Mouse (Mus musculus): ENCODE results near the gene Cdc26.

The Cdc26 gene

GRCm38 (mm10) chr4:62360805-62361455 lies 47.5 kb downstream of the Cdc26 start:
- DNase-seq: no peak

DNA sequence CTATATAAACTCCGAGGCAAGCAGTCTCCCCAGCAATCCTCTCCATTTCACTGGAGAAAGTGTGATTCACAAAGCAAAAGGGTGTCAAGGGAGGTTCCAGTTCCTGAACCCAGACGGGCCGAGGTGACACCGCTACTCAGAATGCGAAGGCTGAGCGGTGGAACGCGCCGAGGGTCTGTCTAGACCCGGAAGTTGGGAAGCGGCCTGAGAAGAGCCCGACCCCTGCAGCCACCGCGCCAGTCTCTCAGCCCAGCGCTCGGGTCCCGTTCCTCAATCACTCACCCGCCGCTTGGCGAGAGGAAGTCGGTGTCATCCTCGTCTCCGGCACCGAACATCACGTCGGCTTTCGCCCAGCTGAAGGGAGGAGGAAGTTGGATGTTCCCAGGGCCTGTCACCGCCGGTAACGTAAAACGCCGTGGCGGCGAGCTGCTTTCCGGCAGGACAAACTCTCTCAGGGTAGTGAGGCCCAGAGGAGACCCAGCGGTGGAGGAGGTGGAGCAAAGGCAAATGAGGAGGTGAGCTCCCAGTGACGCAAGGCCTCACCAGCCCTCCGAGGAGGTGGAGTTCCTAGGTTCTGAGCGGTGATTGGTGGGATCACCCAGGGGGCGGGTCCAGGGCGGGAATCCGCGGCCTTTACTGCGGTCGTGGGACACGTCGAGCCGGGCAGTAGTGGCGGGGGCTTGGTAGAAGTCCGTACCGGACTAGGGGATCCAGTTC lies 48.2 kb downstream of the Cdc26 start, which contains the start of the genes Fkbp15 and Slc31a1:
Gene Fkbp15, minus strand, starts transcription at position 461 of the 717 bp plus-strand sequence.
Gene Slc31a1, plus strand, starts transcription at position 640 of the 717 bp plus-strand sequence.
- DNase-seq: peak; percentile 97

DNA sequence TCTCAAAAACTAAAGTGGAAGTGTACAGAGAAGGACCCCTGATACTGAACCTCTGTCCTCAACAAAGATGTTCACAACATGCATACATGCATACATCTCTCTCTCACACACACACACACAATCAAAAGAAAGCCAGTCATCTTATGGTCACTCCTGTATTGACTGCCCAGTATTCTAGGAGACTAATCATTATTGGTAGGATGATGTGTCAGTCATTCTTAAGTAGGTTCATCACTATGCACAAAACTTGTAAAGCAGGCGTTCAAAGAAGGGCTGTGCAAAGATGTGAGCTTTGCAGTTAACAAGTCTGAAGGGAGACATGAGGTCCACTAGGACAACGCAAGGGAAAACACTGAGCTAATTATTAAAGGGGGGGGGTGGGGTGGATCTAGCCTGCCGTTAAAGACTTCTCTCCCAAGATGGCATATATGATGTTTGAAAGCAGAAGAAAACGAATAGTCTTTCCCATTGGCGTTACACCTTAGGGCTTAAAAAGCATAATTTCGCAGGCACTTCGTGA lies 49.1 kb downstream of the Cdc26 start:
- DNase-seq: no peak

GRCm38 (mm10) chr4:62357631-62358148 lies 50.8 kb downstream of the Cdc26 start:
- no peak for DNase-seq

DNA sequence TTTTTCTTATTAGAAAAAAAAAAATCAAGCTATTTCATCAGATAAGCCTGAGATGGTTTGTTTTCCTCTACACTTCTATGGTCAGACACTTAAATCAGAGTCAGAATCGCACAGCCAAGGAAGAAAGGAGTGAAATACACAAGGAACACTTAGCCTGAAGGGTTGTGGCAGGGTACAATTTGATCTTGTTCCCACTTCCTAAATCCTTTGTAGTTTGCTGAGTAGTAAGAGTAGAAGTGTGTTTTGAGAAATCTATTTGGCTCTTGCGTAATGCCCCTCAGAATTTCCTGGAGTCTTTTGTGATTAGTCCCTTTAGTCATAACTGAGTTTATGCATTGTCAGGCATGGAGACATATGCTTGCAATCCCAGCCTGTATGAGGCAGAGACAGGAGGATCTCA lies 59.1 kb downstream of the Cdc26 start:
- no peak for DNase-seq

- DNase-seq: no peak
Observed at GRCm38 (mm10) chr4:62348329-62348705, 60.1 kb downstream of the Cdc26 start.

DNA sequence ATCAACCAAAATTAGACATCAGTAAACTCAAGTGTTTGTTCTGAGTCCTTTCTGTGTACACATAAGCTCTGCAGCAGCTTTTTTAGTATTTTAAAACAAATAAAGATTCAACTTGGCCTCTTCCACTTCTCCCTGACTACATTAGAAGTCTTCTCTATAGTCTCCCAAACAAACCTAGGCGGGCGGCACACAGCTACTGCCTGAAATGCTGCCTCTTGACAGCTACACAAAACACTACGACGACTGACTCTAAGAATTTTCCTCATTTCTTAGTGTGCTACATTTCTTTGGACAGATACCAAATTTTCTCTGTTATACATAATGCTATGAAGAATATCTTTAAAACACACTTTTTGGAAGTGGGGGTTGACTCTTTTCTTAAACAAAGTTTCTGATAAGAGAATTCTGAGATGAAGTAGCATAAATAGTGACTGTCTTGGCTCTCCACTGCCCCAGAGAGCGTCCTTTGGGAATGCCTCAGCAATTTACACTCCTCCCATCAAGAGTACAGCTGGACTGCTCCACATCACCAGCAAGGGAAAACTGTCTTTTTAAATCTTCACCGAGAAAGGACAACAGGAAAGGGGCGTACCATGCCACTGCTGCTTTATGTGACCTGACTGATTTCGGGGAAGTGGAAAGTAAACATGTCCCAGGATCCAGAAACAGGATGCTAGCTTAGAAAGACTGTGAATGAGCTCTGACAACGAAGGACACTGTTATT lies 60.7 kb downstream of the Cdc26 start:
- no peak for DNase-seq

- DNase-seq: no peak
Observed at GRCm38 (mm10) chr4:62345827-62346226, 62.6 kb downstream of the Cdc26 start.

DNA sequence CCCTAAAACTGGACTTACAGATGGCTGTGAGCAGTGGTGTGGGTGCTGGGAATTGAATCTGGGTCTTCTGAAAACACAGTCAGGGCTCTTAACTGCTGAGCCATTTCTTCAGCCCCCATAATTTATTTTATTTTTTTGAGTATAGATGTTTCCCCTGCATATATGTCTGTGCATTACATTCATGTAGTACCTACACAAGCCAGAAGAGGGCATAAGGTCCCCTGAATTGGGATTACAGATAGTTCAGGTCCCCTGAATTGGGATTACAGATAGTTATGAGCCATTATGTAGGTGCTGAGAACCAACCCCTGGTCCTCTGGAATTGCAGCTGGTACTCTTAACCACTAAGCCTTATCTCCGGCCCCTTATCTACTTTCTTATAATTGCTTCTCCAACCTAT lies 64.4 kb downstream of the Cdc26 start:
- no peak for DNase-seq

DNA sequence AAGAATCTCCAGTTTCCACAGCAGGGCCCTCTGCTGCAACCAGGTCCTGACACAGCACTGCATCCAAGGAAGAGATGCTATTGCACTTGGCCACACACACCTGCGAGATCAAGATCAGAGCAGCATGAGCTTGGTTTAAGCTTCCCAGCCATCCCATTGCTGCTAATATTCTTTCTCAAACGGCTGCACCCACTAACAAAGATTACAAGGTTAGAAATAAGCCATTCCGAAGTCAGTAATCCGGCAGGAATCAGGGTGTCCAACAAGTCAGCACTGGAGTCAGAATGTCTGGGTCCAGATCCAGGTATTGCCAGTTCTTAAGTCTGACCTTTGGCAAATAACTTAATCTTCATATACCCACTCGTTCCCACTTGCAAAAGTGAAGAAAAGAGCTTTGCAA lies 69.9 kb downstream of the Cdc26 start:
- DNase-seq: no peak

Measured in right cerebral cortex, postnatal 25 days (tissue).